Mouse (Mus musculus) embryonic facial prominence, embryonic 15.5 days (tissue): ENCODE results near the gene Olfr657. TPM values are rescaled to one million over a fixed set of nuclear protein-coding genes. Genes with fewer than 3 reads are reported as not detected.

ENCODE experiments used
- ATAC-seq: fragments of 200-750 bp; cut with Nextera tagmentation; 2 replicates; pipeline ENCODE4 v1.8.0; 2017; ENCODE audit warnings: low read depth, moderate TSS enrichment; ENCODE audit not compliant: insufficient number of reproducible peaks, low FRiP score, low TSS enrichment
- H3K27ac ChIP-seq: fragments of 300-500 bp; sonication (generic); replicated peaks from 2 replicates; pipeline ENCODE4 v1.5.1; 2015; ENCODE audit warnings: mild to moderate bottlenecking, inconsistent platforms
- H3K27me3 ChIP-seq: fragments of 300-500 bp; sonication (generic); 2 replicates; pipeline ENCODE4 v1.6.1; 2015; ENCODE audit warnings: inconsistent platforms
- H3K36me3 ChIP-seq: fragments of 300-500 bp; sonication (generic); 2 replicates; pipeline ENCODE4 v1.6.1; 2015; ENCODE audit warnings: mild to moderate bottlenecking, inconsistent platforms
- H3K4me1 ChIP-seq: fragments of 300-500 bp; sonication (generic); 2 replicates; pipeline ENCODE4 v1.6.1; 2015; ENCODE audit warnings: inconsistent platforms
- H3K4me2 ChIP-seq: fragments of 300-500 bp; sonication (generic); replicated peaks from 2 replicates; pipeline ENCODE4 v1.6.1; 2015; ENCODE audit warnings: mild to moderate bottlenecking, inconsistent platforms
- H3K4me3 ChIP-seq: fragments of 300-500 bp; sonication (generic); replicated peaks from 2 replicates; pipeline ENCODE4 v1.5.1; 2015; ENCODE audit warnings: mild to moderate bottlenecking, inconsistent platforms
- H3K9ac ChIP-seq: fragments of 300-500 bp; sonication (generic); 2 replicates; pipeline ENCODE4 v1.6.1; 2015; ENCODE audit warnings: inconsistent platforms
- H3K9me3 ChIP-seq: fragments of 300-500 bp; sonication (generic); replicated peaks from 2 replicates; pipeline ENCODE4 v1.6.1; 2016; ENCODE audit warnings: inconsistent platforms
- WGBS: fragments of 180-500 bp; shearing (Covaris S2); methylation state at CpG from one replicate; pipeline ENCODE4 v1.1.7; 2015; 5-methylcytosine and 5-hydroxymethylcytosine counted together
- polyA plus RNA-seq: library from polyadenylated mRNA; unstranded; fragments of >200 nt; fragmentation: Nextera tagmentation; extraction: Ambion mirVana; gene quantifications from 2 replicates; pipeline ENCODE4 v1.2.1, GENCODE M21; 2015

Olfr657 gene
- polyA plus RNA-seq, 1 experiment from 2014 or later = not detected

DNA sequence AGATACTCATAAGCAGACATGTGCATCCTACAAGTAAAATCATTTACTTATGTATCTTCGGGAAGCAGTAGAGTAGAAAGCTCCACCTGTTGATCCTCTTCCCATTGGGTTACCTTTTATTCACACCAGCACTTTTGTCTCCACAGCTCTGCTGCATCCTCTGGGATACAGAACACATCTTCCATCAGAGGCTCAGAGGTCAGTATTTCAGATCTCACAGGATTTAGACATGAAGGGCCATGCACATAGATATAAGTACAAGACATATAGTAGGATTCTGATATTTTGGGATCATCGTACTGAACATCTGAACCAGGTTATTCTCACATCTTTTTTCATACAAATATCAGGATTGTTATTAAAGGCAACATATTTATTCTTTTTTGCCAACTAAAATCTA, 61.6 kb downstream of the Olfr657 start, which contains the start of gene Olfr661:
TSS of gene Olfr661 (plus strand) at position 301 of the 400 bp plus-strand sequence.
- no peaks in the 10 kb centered on the region for H3K36me3 ChIP-seq
- H3K4me1 ChIP-seq = no peaks in the 10 kb centered on the region
- H3K9ac ChIP-seq = no peak within 1 kb of the TSS
- H3K27me3 ChIP-seq = no peaks in the 10 kb centered on the region
- no peak within 1 kb of the TSS for H3K27ac ChIP-seq
- H3K9me3 ChIP-seq = no peaks in the 10 kb centered on the region
- WGBS = 87% methylated on average over 2 of the region's 2 CpGs
- no peak for ATAC-seq
- H3K4me3 ChIP-seq = no peak within 1 kb of the TSS
- no peak within 1 kb of the TSS for H3K4me2 ChIP-seq

Other genes with a start within 250 kb of the Olfr657 start
- 0.22 and 0.28 TPM in 2 replicates for gene Trim30c, start 224.0 kb upstream of the Olfr657 start, polyA plus RNA-seq
- gene Trim30a, start 159.6 kb upstream of the Olfr657 start, polyA plus RNA-seq = 1.8 and 2.3 TPM in 2 replicates
- gene Trim30d, start 116.9 kb upstream of the Olfr657 start, polyA plus RNA-seq = 0.74 and 0.85 TPM in 2 replicates
- gene Olfr651, start 74.7 kb upstream of the Olfr657 start, polyA plus RNA-seq = not detected in 2 replicates
- gene Olfr652, start 63.9 kb upstream of the Olfr657 start, polyA plus RNA-seq = 0.11 TPM in 1 of 2 replicates, not detected in the other
- gene Olfr653, start 47.5 kb upstream of the Olfr657 start, polyA plus RNA-seq = 0.11 and 0.16 TPM in 2 replicates
- gene Olfr654, start 37.8 kb upstream of the Olfr657 start, polyA plus RNA-seq = 0.12 TPM in 1 of 2 replicates, not detected in the other
- gene Olfr655, start 23.0 kb upstream of the Olfr657 start, polyA plus RNA-seq = 0.16 and 0.29 TPM in 2 replicates
- gene Olfr656, start 10.8 kb upstream of the Olfr657 start, polyA plus RNA-seq = 0.05 TPM in 1 of 2 replicates, not detected in the other
- gene Olfr658, start 22.5 kb downstream of the Olfr657 start, polyA plus RNA-seq = 0.12 TPM in 1 of 2 replicates, not detected in the other
- 0.22 and 0.37 TPM in 2 replicates for gene Olfr659, start 42.0 kb downstream of the Olfr657 start, polyA plus RNA-seq
- gene Olfr661, start 61.7 kb downstream of the Olfr657 start, polyA plus RNA-seq = 0.11 and 0.12 TPM in 2 replicates
- not detected in 2 replicates for gene Usp17le, start 152.7 kb downstream of the Olfr657 start, polyA plus RNA-seq
- not detected in 2 replicates for gene Usp17lb, start 217.8 kb downstream of the Olfr657 start, polyA plus RNA-seq
- gene Usp17la, start 232.2 kb downstream of the Olfr657 start, polyA plus RNA-seq = 0.12 TPM in 1 of 2 replicates, not detected in the other